Mouse (Mus musculus) heart, embryonic 10.5 days (tissue): Measurements from ENCODE around the gene Serpine2. TPM values are rescaled to one million over a fixed set of nuclear protein-coding genes. Genes with fewer than 3 reads are reported as not detected.

ENCODE experiments used
- DNase-seq: peaks from one replicate; pipeline ENCODE4 v3.0.0-alpha.2; 2017; ENCODE audit warnings: low spot score
- H3K27ac ChIP-seq: fragments of 300-500 bp; sonication (generic); 2 replicates; pipeline ENCODE4 v1.5.1; 2016; ENCODE audit warnings: mild to moderate bottlenecking
- H3K27me3 ChIP-seq: fragments of 300-500 bp; sonication (generic); 2 replicates; pipeline ENCODE4 v1.6.1; 2016; ENCODE audit warnings: mild to moderate bottlenecking; ENCODE audit not compliant: poor library complexity, insufficient read depth, severe bottlenecking
- H3K36me3 ChIP-seq: fragments of 300-500 bp; sonication (generic); 2 replicates; pipeline ENCODE4 v1.6.1; 2016; ENCODE audit warnings: mild to moderate bottlenecking, moderate library complexity
- H3K4me1 ChIP-seq: fragments of 300-500 bp; sonication (generic); 2 replicates; pipeline ENCODE4 v1.6.1; 2016; ENCODE audit warnings: mild to moderate bottlenecking
- H3K4me3 ChIP-seq: fragments of 300-500 bp; sonication (generic); 2 replicates; pipeline ENCODE4 v1.5.1; 2016; ENCODE audit warnings: mild to moderate bottlenecking, moderate library complexity
- H3K9me3 ChIP-seq: fragments of 300-500 bp; sonication (generic); 2 replicates; pipeline ENCODE4 v1.6.1; 2016; ENCODE audit warnings: mild to moderate bottlenecking, moderate library complexity
- WGBS: fragments of 180-500 bp; shearing (Covaris S2); methylation state at CpG from one replicate; pipeline ENCODE4 v1.1.7; 2016; 5-methylcytosine and 5-hydroxymethylcytosine counted together
- polyA plus RNA-seq: library from polyadenylated mRNA; unstranded; fragments of >200 nt; fragmentation: Nextera tagmentation; extraction: Ambion mirVana; gene quantifications from 2 replicates; pipeline ENCODE4 v1.2.1, GENCODE M21; 2016

Gene Serpine2
- polyA plus RNA-seq, 1 experiment from 2014 or later = 112 TPM

DNA sequence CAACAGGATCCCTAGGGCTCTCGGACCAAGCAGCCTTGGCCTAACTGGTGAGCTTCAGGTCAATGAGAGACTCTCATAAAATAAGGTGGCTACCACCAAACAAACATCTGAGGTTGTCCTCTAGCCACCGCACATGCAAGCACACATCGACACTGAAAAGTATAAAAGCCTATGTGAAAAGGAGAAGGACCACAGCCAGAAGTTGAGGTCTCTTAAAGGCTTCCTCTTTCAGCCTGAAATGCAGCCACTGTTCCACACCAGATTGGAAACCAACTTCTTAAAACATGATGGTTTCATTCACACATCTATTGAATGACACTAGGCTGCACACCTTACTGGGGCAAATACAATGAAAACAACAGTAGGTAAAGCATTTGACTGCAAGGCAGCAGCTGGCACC, 7.5 kb downstream of the Serpine2 start:
- no peak for DNase-seq
- no peak overlapping the region for H3K4me3 ChIP-seq
- no peak overlapping the region for H3K27ac ChIP-seq
- no peaks in the 10 kb centered on the region for H3K27me3 ChIP-seq
- peaks cover 38% of the 10 kb centered on the region for H3K4me1 ChIP-seq
- no peaks in the 10 kb centered on the region for H3K9me3 ChIP-seq
- WGBS = 88% methylated on average over 3 of the region's 3 CpGs
- H3K36me3 ChIP-seq = no peaks in the 10 kb centered on the region

DNA sequence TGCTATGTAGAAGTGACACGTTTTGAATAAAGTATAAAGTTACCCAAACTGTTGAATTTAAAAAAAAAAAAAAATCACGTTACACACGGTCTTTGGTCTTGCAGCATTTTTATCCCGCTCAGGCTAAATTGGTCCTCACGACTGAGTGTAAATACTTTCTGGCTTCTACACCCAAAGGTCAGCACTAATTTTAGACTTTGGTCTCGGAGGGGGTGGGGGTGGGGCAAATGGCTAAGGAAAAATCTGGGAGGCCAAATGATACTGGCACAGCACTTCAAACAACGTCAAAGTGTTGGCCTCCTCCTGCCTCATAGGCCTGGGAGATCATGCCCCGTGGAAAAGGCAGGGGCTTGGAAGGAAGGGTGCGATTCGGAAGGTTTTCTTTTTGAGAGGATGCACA, 10.6 kb downstream of the Serpine2 start:
- H3K27ac ChIP-seq = peak overlapping the region; percentile 77
- DNase-seq = no peak
- H3K4me1 ChIP-seq = peaks cover 19% of the 10 kb centered on the region
- WGBS = 45% methylated on average over 10 of the region's 10 CpGs
- H3K27me3 ChIP-seq = no peaks in the 10 kb centered on the region
- H3K36me3 ChIP-seq = no peaks in the 10 kb centered on the region
- no peaks in the 10 kb centered on the region for H3K9me3 ChIP-seq
- H3K4me3 ChIP-seq = no peak overlapping the region

DNA sequence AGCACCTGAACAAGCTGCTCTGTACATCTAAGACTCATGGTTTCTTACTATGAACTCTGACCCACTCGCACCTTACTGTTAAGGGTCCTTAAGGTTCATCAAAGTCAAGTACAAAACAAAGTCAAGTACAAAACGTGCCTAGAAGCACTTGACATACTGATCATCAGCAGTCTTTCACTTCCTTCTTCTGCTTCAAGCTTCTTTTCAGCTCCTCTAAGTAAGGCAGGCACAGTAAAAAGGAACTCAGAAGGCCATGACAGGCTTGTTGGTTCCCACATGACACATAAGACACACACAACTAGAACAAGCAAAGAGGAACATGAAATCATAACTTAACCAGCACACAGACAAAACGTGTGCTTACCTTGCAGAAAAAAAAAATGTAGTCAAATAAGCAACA, 12.3 kb downstream of the Serpine2 start:
- Histone ChIP-seq H3K4me3 (no peak overlapping the region), H3K4me1 (peaks cover 19% of the 10 kb centered on the region)
- 69% methylated on average over 3 of the region's 3 CpGs for WGBS

DNA sequence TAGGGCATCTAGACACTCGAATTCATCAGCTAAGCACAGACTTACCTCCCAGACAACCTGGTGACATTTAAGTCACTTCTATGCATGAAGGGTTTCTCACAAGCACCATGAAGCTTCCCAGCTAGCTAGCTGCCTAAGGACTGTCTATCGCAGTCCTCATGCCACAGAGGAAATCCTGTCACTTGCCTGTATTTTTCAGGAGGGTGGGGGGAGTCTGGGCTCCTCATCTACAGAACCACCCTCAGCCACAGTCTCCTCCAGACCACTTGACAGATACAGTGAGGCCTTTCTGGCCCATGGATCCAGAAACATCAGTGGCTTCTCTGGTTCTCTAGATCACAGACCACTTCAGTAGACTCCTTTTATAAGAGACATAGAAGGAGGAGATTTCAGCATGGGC, 14.1 kb downstream of the Serpine2 start:
- Histone ChIP-seq H3K4me3 (no peak overlapping the region), H3K27ac (no peak overlapping the region), H3K4me1 (peaks cover 19% of the 10 kb centered on the region), H3K27me3 (no peaks in the 10 kb centered on the region), H3K36me3 (no peaks in the 10 kb centered on the region), H3K9me3 (no peaks in the 10 kb centered on the region)
- 72% methylated on average over 2 of the region's 2 CpGs for WGBS
- DNase-seq = no peak

More for the DNA sequence above, 12.3 kb downstream of the Serpine2 start:
- Histone ChIP-seq H3K9me3 (no peaks in the 10 kb centered on the region), H3K36me3 (no peaks in the 10 kb centered on the region), H3K27ac (no peak overlapping the region), H3K27me3 (no peaks in the 10 kb centered on the region)
- no peak for DNase-seq

DNA sequence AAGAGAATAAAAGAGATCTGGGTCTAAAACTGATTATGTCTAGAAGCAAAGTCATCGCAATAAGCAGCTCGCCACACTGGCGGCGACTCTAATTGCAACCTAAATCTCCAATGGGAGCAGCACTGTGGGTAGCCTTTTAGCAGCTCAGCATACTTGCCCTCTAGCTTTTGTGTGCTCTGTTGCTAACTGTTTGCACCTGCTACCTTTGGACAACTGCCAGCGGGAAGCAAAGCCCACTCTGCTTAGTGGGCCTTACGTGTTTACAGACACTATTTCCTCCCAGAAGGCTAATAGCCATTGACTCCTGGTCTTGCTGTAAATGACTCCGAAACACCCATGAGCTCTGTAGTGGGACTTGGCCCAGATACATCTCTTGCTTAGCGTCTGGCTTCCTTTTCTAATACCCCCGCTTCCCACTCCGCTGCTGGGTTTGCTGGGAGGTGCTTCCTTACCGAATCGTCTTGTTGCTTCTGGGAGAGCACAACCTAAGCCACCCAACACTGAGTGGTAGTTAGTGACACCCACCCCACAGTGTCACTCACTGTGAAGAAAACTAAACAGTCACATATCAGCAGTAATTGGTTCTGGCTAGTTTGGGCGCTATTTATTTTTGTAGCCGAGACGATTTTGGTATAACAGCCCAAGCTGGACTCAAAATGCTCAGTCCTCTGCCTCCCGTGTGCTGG, 28.1 kb downstream of the Serpine2 start:
- H3K27ac ChIP-seq = no peak overlapping the region
- 86% methylated on average over 16 of the region's 16 CpGs for WGBS
- no peak for DNase-seq

DNA sequence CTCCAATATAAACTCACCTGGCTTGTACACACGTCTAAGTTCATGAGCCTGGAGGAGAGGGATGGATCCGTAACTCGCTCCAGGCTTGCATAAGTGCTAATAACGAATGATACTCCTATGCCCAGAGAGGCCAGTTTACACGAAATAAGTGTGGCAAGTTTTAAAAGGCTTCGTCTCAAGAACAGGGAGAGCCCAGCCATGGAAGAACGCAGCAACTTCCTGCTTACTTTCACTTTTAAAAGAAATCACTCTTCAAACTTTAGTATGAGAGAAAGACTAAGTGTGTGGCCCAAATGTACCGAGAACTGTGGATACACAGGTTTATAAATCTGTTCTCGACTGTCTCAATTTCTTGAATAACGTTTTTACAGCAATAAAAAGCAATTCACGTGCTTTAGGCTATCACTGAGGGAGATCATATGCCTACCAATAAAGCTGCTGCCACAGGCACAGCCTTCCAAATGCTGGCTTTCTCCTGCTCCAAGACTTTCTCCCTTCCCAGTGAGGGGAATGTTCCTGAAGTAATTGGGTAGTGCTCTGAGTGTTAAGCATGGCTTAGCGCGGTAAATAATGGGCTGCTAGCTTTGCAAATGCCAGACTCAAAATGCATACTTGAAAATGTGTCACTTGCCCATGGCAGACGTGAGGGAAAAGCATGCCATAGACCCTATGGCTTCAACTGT, 36.9 kb downstream of the Serpine2 start:
- H3K36me3 ChIP-seq = peaks cover 8% of the 10 kb centered on the region; the same call in 1 of the 2 replicates
- 79% methylated on average over 14 of the region's 14 CpGs for WGBS
- DNase-seq = no peak
- H3K4me1 ChIP-seq = 0 out of 2 replicates have a peak, but pooled peaks cover 7% of the 10 kb centered on the region
- no peaks in the 10 kb centered on the region for H3K9me3 ChIP-seq
- no peak overlapping the region for H3K27ac ChIP-seq
- no peaks in the 10 kb centered on the region for H3K27me3 ChIP-seq
- no peak overlapping the region for H3K4me3 ChIP-seq

More for the DNA sequence above, 28.1 kb downstream of the Serpine2 start:
- H3K27me3 ChIP-seq = no peaks in the 10 kb centered on the region
- no peak overlapping the region for H3K4me3 ChIP-seq
- H3K4me1 ChIP-seq = no peaks in the 10 kb centered on the region
- H3K36me3 ChIP-seq = peaks cover 7% of the 10 kb centered on the region; the same call in 1 of the 2 replicates
- no peaks in the 10 kb centered on the region for H3K9me3 ChIP-seq

DNA sequence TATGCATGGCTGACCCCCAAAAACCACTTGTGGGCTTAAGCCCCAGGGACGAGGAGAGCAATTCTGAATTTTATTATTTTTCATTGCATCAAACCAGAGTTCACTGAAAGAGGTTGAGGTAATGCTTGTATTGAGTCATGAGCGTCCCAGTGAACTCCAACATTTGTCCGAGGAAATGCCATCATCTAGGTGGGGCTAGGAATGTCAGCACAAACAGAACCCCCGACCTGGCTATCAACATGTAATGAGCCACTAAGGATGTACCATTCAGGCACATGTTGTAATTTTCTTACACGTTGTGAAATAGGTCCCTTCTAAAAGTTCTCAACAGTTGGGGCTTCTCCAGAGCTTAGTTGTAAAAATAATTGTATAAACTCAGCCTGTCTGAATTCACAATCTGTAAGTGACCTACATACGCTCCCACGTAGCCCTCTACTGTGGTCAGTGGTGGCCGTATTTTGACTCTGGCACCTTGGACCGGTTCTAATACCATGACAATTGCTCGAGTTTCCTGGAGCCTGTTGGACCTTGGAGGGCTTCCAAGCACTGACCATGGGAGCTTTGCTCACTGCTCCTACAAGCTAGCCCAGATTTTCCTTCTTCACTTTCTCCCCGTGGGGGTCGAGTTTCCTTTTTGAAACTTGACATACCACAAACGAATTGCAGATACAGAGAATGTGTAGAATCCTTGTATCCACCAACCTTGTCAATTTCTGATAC, 38.0 kb downstream of the Serpine2 start:
- Histone ChIP-seq H3K4me3 (no peak overlapping the region), H3K9me3 (no peaks in the 10 kb centered on the region), H3K36me3 (peaks cover 11% of the 10 kb centered on the region; the same call in 1 of the 2 replicates), H3K4me1 (0 out of 2 replicates have a peak, but pooled peaks cover 7% of the 10 kb centered on the region), H3K27ac (no peak overlapping the region), H3K27me3 (no peaks in the 10 kb centered on the region)
- DNase-seq = no peak
- 67% methylated on average over 13 of the region's 13 CpGs for WGBS

DNA sequence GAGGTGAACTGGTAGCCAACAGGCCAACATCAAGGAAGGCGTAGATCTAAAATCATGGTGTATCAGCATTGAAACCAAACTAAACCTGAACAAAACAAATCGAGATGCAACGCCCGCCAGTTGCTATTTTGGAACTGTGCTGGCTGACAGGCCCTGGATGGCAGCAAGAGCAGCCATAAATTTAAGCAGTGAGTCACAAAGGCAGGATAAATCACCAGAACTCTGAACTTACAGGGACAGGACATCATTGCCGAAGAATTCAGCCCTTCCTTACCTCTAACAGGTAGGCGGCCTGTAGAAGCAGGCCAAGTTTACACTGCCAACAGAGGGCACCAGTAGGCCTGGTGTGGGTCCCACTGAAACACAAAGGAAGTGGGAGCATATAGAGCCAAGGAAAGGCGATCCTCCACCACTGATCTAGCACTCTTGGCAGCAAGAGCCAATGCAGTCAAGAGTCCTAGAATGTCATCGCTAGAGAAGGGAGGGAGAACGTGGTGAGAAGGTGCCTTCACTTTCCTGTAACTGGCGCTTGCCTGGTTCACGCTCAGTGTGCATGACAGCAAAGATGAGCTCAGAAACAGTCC, 41.6 kb downstream of the Serpine2 start:
- Histone ChIP-seq H3K27me3 (no peaks in the 10 kb centered on the region), H3K27ac (no peak overlapping the region), H3K4me1 (0 out of 2 replicates have a peak, but pooled peaks cover 2% of the 10 kb centered on the region), H3K9me3 (no peaks in the 10 kb centered on the region), H3K4me3 (no peak overlapping the region), H3K36me3 (peaks cover 24% of the 10 kb centered on the region; the same call in 1 of the 2 replicates)
- WGBS = 85% methylated on average over 11 of the region's 11 CpGs
- DNase-seq = no peak

DNA sequence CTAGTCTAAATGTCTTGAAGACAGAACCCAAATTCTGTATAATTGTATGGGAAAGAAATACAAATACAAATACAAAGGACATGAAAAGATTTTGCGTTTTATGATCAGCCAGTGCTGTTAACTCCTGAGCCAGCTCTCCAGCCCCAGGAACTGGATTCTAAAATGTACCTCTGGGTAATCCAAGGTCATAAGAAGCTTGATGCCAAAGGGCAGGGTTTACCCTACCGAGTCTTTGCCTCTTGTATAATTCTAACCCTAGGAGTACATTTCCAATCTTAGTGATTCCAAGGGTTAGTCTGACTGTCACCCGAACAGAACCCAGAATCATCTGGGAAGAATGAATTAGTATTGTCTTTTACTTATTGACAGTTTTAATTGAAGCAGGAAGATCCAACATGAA, 45.5 kb downstream of the Serpine2 start:
- no peaks in the 10 kb centered on the region for H3K9me3 ChIP-seq
- H3K36me3 ChIP-seq = peaks cover 27% of the 10 kb centered on the region; the same call in 1 of the 2 replicates
- H3K27me3 ChIP-seq = no peaks in the 10 kb centered on the region
- no peak overlapping the region for H3K27ac ChIP-seq
- no peak for DNase-seq
- H3K4me3 ChIP-seq = no peak overlapping the region
- no peaks in the 10 kb centered on the region for H3K4me1 ChIP-seq
- 84% methylated on average over 3 of the region's 3 CpGs for WGBS

DNA sequence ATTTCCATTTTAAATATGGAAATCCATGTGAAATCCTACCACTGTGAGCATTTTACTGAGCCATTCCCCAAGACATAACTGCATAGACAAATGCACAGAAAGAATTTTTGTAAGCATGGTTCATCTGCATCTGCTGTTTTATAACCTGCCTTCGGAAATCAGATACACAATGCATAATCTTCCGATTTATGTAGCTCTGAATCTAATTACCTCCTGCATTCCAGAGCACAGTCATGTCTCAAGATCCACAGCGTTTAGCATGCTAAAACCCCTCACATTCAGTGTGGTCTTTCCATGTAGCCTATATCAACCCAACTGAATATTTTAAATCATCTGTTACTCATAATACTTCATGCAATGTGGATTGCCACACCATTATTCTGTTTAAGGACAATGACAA, 51.5 kb downstream of the Serpine2 start:
- 81% methylated on average over 3 of the region's 3 CpGs for WGBS
- Histone ChIP-seq H3K4me3 (no peak overlapping the region), H3K27me3 (no peaks in the 10 kb centered on the region), H3K36me3 (peaks cover 25% of the 10 kb centered on the region; the same call in 1 of the 2 replicates), H3K4me1 (peaks cover 12% of the 10 kb centered on the region; the same call in 1 of the 2 replicates), H3K27ac (no peak overlapping the region), H3K9me3 (no peaks in the 10 kb centered on the region)
- DNase-seq = no peak

DNA sequence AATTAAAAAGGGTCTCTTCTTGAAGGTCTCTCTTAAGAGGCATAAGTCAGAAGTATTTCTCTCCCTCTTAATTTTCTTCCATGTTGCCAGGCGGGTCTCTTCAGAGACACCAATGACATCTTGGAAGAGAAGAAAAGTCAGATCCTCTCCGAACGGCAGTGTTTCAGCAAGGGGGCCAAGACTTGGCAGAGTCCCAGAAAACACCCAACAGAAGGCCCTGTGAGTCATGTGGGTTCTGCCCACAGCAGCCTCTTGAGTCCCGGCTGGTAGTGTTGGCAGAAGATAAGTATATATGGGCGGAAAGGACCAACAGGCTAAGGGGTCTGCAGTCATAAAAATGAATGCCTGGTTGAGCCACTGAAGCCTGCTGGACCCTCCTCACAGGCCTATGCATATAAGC, 54.1 kb downstream of the Serpine2 start:
- Histone ChIP-seq H3K4me3 (no peak overlapping the region), H3K27ac (no peak overlapping the region), H3K9me3 (no peaks in the 10 kb centered on the region), H3K27me3 (no peaks in the 10 kb centered on the region), H3K4me1 (peaks cover 15% of the 10 kb centered on the region; the same call in 1 of the 2 replicates), H3K36me3 (peaks cover 13% of the 10 kb centered on the region; the same call in 1 of the 2 replicates)
- WGBS = 57% methylated on average over 5 of the region's 5 CpGs
- no peak for DNase-seq

DNA sequence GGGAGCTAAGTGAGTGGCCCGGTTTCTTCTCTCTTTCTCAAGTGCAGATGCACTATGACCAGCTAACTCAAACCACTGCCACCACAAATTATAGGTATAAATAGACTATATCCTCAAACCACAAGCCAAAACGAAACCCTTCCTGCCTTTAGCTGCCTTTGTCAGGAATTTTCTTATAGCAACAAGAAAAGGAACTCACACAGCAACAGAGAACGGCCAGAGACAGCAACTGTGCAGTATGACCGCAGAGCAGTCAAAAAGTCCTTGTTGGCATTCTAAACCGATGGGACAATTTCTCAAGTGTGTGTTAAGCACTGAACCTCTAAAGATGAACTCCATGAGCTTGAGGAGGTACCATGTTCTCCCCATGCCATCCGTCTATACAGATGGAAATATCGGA, 57.4 kb downstream of the Serpine2 start:
- Histone ChIP-seq H3K4me3 (no peak overlapping the region), H3K36me3 (peaks cover 24% of the 10 kb centered on the region; the same call in 1 of the 2 replicates), H3K9me3 (no peaks in the 10 kb centered on the region), H3K27me3 (no peaks in the 10 kb centered on the region), H3K4me1 (peaks cover 10% of the 10 kb centered on the region; the same call in 1 of the 2 replicates), H3K27ac (no peak overlapping the region)
- WGBS = 80% methylated on average over 7 of the region's 7 CpGs
- DNase-seq = no peak
